Mouse (Mus musculus) left cerebral cortex, postnatal 10 days (tissue): ENCODE results near the gene Btnl10. TPM values are rescaled to one million over a fixed set of nuclear protein-coding genes. Genes with fewer than 3 reads are reported as not detected.
"Not testable (repeated sequence)": the region's sequence is repeated elsewhere in the genome, so short reads cannot be mapped to it uniquely, and the experiment has no call there.

Experiments
- DNase-seq, 2 experiments: peaks; one replicate each; pipeline ENCODE4 v3.0.0; 2021 to 2022; ENCODE audit warnings: low spot score in 2 of 2, mixed read lengths in 1 of 2; ENCODE audit errors: extremely low spot score in 1 of 2
- intact Hi-C: fragments of 180-260 bp; cut with DNase I; formaldehyde crosslinking; loops from one replicate; pipeline ENCODE4 v1.15.1; 2025
- total RNA-seq, 2 experiments: library from RNA; stranded (reverse); gene quantifications; 2 replicates each; pipeline ENCODE4 v1.2.3; 2021

The Btnl10 gene
- total RNA-seq, 2 experiments from 2014 or later = 0.06 TPM; not detected in 1

GRCm38 (mm10) chr11:58927790-58928651 lies 10.3 kb downstream of the Btnl10 start:
- intact Hi-C loops = no loop called here
- peak in 1 of 2 experiments; percentile 57 for DNase-seq

GRCm38 (mm10) chr11:58929055-58929454 lies 11.3 kb downstream of the Btnl10 start:
- DNase-seq = no peak
- intact Hi-C loops = no loop called here

- DNase-seq = no peak
- intact Hi-C loops = loop anchor here (10.0 kb wide), 1 partner anchor 365 kb away; the partner anchor contains the start of gene Wnt3a
These were observed 11.9 kb downstream of the Btnl10 start for GRCm38 (mm10) chr11:58929641-58930040.

- intact Hi-C loops = loop anchor here (10.0 kb wide), 1 partner anchor 365 kb away; the partner anchor contains the start of gene Wnt3a
- no peak for DNase-seq
These were observed 12.5 kb downstream of the Btnl10 start for GRCm38 (mm10) chr11:58930254-58930653.

- intact Hi-C loops = loop anchor here (10.0 kb wide), 1 partner anchor 363 kb away; the partner anchor contains the start of gene Wnt3a
These were observed 13.9 kb downstream of the Btnl10 start for GRCm38 (mm10) chr11:58931576-58931975.

GRCm38 (mm10) chr11:58937909-58938308 lies 20.2 kb downstream of the Btnl10 start:
- intact Hi-C loops = loop anchor here (10.0 kb wide), 1 partner anchor 357 kb away; the partner anchor contains the start of gene Wnt3a
- no peak for DNase-seq

More at GRCm38 (mm10) chr11:58931576-58931975, 13.9 kb downstream of the Btnl10 start:
- no peak for DNase-seq

GRCm38 (mm10) chr11:58938322-58939087 lies 20.8 kb downstream of the Btnl10 start, which contains the start of gene Rnf187:
TSS of gene Rnf187 (minus strand) at chr11:58938916.
- DNase-seq = peak; percentile 89 to 94
- intact Hi-C loops = loop anchor here (10.0 kb wide), 1 partner anchor 356 kb away; the partner anchor contains the start of gene Wnt3a

- DNase-seq = no peak
- intact Hi-C loops = loop anchor here (10.0 kb wide), 1 partner anchor 356 kb away; the partner anchor contains the start of gene Wnt3a
These were observed 21.4 kb downstream of the Btnl10 start for GRCm38 (mm10) chr11:58939088-58939439.

GRCm38 (mm10) chr11:58944136-58944535 lies 26.4 kb downstream of the Btnl10 start:
- DNase-seq = no peak
- intact Hi-C loops = no loop called here

- DNase-seq = no peak
- intact Hi-C loops = no loop called here
These were observed 29.6 kb downstream of the Btnl10 start for GRCm38 (mm10) chr11:58947306-58947705.

- DNase-seq = peak; percentile 59 to 65
- intact Hi-C loops = no loop called here
These were observed 30.3 kb downstream of the Btnl10 start for GRCm38 (mm10) chr11:58947798-58948528.

GRCm38 (mm10) chr11:58948542-58949479 lies 31.1 kb downstream of the Btnl10 start, which contains the start of gene Hist3h2ba:
TSS of gene Hist3h2ba (plus strand) at chr11:58948920.
- peak; percentile 67 to 89 for DNase-seq
- intact Hi-C loops = no loop called here

GRCm38 (mm10) chr11:58949480-58950431 lies 32.0 kb downstream of the Btnl10 start:
- peak; percentile 65 to 69 for DNase-seq
- intact Hi-C loops = no loop called here

- intact Hi-C loops = no loop called here
- no peak for DNase-seq
These were observed 33.5 kb downstream of the Btnl10 start for GRCm38 (mm10) chr11:58951210-58951609.

GRCm38 (mm10) chr11:58953351-58954169 lies 35.9 kb downstream of the Btnl10 start:
- intact Hi-C loops = no loop called here

GRCm38 (mm10) chr11:58954170-58954419 lies 36.4 kb downstream of the Btnl10 start:
- DNase-seq, intact Hi-C loops: not testable (repeated sequence)

More at GRCm38 (mm10) chr11:58953351-58954169, 35.9 kb downstream of the Btnl10 start:
- DNase-seq = peak in 1 of 2 experiments; percentile 49
